Mouse (Mus musculus): ENCODE measurements at regions not wholly inside any gene's neighbourhood (a gene's known extent, or its start where the extent isn't known, plus 50 kb on each side); places are given as distances from the start of the nearest gene placed in this dataset.

DNA sequence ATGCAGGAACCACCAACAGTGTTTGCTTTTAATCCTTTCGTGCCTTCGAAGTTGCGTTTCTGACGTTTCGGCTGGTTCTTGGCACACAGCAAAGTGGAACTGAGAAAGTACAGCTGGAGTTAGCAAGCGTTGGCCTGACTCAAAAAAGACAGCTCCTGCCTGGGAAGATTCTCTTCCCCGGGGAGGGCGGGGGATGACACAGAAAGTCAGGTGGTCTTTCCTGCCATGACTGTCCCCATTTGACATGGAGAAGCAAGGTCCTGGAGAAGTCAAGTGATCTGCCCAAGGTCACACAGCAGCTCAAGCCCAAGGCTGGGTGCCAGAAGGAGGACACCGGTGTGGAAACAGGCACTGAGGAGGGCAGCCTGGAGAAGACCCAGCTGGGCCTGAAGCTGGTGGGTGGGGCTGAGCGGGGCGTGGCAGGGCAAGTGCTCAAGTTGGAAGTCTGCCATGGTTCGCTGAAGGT is 411.4 kb downstream of the Matn1 start:
- DNase-seq (ENCODE audit: low spot score in 2 of 2) = peak in 1 of 2 experiments; percentile 13

DNA sequence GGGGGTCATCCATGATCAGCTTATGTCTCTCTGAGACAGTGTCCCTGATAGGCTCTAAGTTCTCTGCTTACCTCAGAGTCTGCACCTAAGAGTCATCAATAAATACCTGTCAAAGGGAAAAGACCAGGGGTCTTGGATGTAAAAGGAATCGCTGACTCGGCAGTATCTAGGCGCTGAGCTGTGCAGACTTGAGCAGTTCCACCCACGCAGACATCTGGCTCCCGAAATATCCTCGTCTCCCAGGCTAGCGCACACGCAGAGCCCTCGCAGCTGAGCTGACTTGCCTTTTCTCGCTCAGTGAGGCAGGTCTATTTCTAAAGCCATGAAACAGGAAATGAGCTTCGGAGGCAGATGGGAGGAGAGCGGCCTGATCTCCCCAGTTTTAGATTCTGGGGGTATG is 412.1 kb downstream of the Matn1 start:
- peak; percentile 27 for DNase-seq (ENCODE audit: low spot score in 2 of 2)

- DNase-seq (ENCODE audit: low spot score in 2 of 2) = no peak
Measured at GRCm38 (mm10) chr4:131363030-131363429, 418.8 kb downstream of the Matn1 start.

GRCm38 (mm10) chr4:131364671-131365252 is 420.6 kb downstream of the Matn1 start:
- peak; percentile 28 to 47 for DNase-seq (ENCODE audit: low spot score in 2 of 2)

DNA sequence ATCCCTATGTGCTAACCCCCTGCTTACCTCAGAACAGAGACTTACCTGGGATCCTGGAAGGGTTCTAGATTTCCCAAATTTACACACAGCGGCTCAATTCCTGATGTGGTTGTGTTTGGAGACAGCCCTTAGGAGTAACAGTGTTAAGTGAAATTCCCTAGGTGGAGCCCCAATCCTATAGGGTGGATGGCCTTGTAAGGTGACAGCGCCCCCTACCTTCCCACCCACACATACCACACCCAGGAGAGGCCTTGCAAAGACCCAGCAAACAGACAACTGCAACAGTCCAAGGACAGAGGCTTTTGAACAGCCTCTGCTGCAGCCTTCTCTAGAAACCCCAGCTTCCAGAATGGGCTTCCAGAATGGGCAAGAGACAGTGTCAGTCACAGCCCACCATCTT is 421.8 kb downstream of the Matn1 start:
- DNase-seq (ENCODE audit: low spot score in 2 of 2) = no peak

DNA sequence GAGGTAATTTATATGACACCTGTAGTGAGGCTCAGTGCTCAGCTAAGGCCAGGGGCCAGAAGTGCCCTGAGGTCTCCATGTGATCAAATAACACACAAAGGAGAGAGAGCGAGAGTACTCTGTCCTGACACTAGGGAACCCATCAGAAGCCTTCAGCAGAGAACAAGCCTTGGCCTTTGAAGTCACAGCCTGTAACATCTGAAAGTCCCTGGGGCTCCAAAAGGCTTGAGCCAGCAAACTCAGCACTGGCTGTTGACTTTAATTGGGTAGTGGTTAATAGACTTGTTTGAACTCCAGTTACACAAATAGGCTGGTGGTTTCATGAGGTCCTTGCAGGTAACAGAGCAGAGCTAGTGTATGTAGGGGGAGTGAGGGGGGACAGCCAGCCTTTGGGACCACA is 422.5 kb downstream of the Matn1 start:
- no peak for DNase-seq (ENCODE audit: low spot score in 2 of 2)

DNA sequence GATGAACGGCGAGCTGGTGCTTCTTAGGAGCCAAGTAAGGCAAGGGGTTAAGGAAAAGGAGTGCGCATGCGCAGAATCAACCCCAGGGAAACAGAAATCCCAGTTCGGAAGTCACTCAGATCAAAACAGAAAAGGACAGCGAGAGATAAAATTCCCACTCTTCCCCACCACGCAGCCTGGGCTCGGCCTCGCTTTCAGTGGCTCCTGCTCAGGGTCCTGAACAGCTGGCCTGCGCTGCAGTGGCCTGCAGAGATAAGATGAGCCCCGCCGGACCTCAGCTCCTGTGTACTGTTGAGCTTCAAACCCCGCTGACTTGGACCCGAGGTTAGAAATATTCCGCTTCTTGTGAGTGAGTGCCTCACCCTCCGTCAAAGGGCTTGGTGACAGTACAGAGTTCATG is 428.3 kb downstream of the Matn1 start:
- no peak for DNase-seq (ENCODE audit: low spot score in 2 of 2)

DNA sequence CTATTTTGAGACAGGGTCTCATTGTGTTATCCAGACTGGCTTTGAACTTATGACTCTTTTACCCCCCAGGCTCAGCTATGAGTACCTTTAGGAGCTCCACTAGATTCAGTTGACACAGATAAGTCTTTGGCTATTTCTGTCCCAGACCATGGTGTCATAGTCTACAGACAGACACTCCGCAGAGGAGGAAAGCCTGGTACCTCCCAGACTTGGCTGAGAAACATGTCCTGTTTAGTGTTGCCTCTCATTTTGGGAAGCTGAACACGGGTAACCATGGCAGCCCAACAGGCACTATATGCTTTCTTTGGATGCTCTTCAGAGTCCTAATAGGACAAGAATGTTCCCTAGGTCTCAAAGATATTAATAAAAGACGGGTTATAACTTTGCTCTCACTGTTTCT is 429.0 kb downstream of the Matn1 start:
- DNase-seq (ENCODE audit: low spot score in 2 of 2) = no peak

- DNase-seq (ENCODE audit: low spot score in 2 of 2) = peak in 1 of 2 experiments; percentile 28
Measured at GRCm38 (mm10) chr4:131374527-131375290, 430.5 kb downstream of the Matn1 start.

- no peak for DNase-seq (ENCODE audit: low spot score in 2 of 2)
Measured at GRCm38 (mm10) chr4:131381063-131381462, 436.9 kb downstream of the Matn1 start.

GRCm38 (mm10) chr4:131381529-131381928 is 437.3 kb downstream of the Matn1 start:
- DNase-seq (ENCODE audit: low spot score in 2 of 2) = no peak

DNA sequence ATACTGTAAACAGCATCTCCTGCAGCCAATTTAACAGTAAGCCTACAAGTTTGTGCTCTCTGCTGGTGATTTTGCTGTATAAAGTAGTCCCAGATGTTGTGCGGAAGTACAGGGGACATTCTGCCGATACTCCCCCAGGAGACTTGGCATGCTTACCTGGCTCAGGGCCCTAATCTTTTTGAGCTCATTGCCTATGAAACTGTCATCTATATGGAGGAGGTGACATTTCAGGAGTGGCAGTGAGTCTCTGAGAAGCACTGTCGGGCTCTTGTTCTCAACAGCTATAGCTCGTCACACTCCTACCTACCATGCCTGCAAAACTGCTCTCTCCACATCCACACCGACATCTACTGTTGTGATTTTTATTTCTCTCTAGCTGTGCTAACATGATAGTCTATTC is 439.7 kb downstream of the Matn1 start:
- no peak for DNase-seq (ENCODE audit: low spot score in 2 of 2)

GRCm38 (mm10) chr4:131386961-131387360 is 442.8 kb downstream of the Matn1 start:
- no peak for DNase-seq (ENCODE audit: low spot score in 2 of 2)

- DNase-seq (ENCODE audit: low spot score in 2 of 2) = no peak
Measured at GRCm38 (mm10) chr4:131391119-131391923, 446.8 kb downstream of the Ptpru start.

DNA sequence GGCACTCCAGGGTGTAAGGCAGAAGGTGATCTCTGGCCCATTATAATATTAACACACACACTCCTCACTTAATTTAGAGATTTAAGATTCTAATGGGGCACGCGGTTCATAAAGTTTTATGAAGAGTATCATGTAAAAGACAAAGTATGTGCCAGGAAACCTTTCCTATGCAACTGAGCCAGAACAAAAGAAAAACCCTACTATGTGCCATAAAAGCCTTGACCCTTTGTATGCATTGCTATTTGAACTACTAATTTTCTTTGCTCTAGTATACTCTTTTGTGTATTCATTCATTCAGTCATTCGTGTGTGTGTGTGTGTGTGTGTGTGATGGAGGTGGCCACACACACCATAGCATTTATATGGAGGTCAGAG is 446.2 kb downstream of the Ptpru start:
- no peak for DNase-seq (ENCODE audit: low spot score in 2 of 2)

GRCm38 (mm10) chr4:131392478-131392877 is 445.6 kb downstream of the Ptpru start:
- DNase-seq (ENCODE audit: low spot score in 2 of 2) = no peak

- DNase-seq (ENCODE audit: low spot score in 2 of 2) = no peak
Measured at GRCm38 (mm10) chr4:131396226-131396840, 441.8 kb downstream of the Ptpru start.

DNA sequence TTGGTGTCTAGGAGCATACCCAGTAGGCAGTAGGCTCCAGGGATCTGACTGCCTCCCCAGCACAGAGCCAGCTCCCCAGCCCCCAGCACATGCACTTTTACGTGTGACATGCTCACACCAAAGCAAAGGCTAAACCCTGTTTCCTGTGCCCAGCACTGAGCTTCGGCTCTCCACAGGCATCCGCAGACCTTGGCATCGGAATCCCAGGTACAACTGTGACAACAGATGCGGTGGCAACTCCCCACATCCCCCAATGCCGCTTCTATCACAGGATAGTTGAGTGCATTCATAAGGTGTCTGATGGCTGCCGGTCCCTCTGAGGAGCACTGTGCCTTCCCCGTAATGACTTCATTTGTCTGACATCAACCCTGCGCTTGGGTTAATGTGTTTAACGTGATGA is 440.9 kb downstream of the Ptpru start:
- no peak for DNase-seq (ENCODE audit: low spot score in 2 of 2)

GRCm38 (mm10) chr4:131400756-131401155 is 437.3 kb downstream of the Ptpru start:
- peak; percentile 63 to 69 for DNase-seq (ENCODE audit: low spot score in 2 of 2)

DNA sequence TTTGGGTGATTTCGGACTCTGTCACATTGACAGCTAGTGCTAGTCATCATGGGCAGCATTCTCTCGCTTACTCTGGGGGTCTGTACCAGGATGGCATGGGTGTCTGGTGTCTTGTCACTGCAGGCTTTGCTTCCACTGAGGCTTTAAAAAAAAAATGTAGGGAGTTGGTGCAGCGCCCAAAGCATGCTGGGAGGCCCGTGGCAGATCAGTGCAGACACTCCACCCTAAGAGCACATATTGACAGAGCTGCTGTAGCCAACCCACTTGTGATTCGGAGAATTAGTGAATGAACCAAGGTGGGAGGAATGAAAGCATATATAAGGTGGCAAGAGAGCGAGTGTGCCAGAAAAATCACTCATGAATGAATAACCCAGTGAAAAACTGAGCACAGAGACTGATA is 436.8 kb downstream of the Ptpru start:
- no peak for DNase-seq (ENCODE audit: low spot score in 2 of 2)

DNA sequence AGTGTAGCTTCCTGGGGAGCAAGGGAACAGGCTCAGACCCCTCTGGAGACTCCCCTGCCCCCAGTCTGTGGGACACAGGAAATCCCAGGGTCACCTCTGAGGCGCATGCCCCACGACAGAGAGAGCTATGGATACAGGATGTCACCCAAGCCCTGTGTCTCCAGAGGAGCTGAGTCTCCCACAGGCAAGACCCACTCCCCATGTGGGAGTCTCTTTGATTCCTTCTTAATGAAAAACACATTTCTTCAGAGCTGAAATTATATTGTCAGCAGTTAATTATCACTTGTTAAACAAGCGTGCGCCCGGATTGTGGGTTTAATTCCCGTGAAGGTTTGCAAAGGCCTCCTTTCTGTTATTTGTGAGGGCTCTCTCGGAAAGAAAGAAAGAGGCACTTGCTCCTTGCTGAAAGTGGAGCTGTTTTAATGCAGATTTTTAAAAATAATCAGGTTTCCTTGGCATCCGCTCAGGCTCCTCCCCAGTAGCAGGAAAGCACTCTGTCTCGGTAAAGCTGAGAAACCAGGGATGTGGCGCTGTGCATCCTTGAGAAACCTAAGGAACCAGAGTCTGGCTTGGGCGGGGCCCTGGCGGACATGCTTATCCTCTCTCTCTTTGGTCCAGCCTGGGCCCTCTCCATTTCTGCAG is 432.6 kb downstream of the Ptpru start:
- DNase-seq (ENCODE audit: low spot score in 2 of 2) = no peak
